Mouse (Mus musculus) heart, adult 10 weeks (tissue): Measurements from ENCODE around the gene Eefsec. TPM values are rescaled to one million over a fixed set of nuclear protein-coding genes. Genes with fewer than 3 reads are reported as not detected.

ENCODE experiments used
- polyA plus RNA-seq: library from polyadenylated mRNA; stranded (reverse); fragments of 350-450 nt; fragmentation: Illumina TruSeq; extraction: RNeasy Lipid Tissue Mini Kit (QIAGEN cat#74804); gene quantifications from one replicate; pipeline ENCODE4 v1.2.3, GENCODE M21; 2014; ENCODE audit warnings: low read depth, low replicate concordance

Gene Eefsec
- polyA plus RNA-seq, result 4.5 TPM

DNA sequence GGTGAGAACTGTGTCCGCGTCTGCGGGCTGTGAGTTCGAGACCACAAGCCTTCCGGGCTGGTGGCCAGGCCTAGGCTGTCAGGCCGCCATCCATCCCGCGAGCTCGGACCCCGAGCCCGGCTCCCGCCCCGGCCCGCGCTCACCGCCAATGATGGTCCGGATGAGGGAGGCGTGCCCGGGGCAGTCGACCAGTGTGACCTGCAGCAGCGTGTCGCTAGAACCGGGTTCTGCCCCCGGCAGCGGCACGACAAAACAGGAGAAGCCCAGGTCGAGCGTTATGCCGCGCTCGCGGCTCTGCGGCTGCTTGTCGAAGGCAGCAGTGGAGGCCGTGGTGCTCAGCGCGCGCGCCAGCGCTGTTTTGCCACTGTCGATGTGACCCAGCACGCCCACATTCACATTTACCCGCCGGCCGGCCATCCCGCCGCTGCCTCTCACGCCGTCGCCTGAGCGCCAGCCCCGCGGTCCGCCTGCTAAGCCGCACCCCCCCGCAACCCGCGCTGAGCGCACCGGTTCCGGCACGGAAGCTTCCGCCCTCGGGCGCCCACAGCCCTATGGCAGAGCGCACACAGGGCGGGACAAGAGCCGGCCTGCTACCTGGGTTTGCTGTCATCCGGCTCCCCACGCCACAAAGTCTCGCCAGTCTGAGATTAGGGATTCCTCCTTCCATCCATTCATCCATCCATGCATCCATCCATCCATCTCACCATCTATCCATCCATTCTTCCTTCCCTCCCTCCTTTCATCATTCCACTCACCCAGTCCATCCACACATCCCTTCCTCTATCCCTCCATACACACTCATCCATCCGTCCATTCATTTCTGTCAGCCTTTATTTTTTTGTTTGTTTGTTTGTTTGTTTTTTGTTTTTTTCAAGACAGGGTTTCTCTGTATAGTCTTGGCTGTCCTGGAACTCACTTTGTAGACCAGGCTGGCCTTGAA is at the start of gene Eefsec:
Gene Eefsec (minus strand): TSS at position 477 of the 940 bp plus-strand sequence.

DNA sequence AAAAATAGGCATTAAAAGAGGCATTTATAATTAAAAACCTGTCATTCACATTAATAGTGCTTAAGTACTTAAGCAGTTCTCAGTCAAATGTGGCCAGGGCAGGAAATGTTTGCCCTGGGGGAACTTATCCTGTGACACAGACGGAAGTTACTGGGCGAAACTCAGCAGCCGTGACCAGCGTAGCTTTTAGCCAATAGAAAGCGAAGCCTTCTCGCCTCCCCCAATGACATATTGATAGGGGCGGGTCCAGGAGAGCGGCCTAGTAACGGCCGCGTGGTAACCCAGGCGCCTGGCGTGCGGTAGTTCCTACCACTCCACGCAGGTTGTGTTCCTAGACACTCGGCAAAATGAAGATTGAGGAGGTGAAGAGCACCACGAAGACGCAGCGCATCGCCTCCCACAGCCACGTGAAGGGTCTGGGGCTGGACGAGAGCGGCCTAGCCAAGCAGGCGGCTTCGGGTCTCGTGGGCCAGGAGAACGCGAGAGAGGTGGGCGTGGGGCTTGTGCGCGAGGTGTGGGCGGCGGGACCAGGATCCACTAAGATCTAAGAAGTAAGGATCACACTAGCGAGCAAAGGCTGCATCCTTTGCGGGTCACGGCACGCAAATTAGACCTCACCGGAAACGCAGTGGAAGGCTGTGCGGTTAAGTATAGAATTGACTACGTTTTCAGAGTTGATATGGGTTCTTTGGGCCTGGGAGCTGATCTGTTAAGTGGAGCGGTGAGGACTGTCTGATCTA is 19.0 kb upstream of the Eefsec start, which contains the start of gene Ruvbl1:
Gene Ruvbl1 (plus strand): TSS at position 229 of the 740 bp plus-strand sequence.

DNA sequence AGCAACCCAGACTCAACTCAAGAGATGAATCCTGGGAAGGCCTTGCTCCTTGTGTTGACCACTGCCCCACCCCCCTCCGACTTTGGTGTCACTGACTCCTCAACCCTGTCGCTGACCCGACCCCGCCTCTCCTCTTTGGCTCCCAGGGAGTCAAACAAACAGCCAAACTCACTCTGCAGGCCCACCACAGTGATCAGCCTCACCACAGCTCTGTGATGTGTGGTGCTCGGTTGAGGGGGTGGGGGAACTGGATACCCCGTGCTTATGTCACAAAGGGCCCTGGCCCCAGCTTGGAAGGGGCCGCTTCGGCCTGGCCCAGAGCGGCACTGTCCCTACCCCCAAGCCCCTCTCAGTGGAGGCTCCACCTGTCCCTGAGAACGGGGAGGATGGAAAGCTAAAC is 224.4 kb downstream of the Eefsec start, which contains the start of gene Dnajb8:
Gene Dnajb8 (plus strand): TSS at position 301 of the 400 bp plus-strand sequence.

Other genes with a start within 250 kb of the Eefsec start
- gene Dnajb8, start 224.3 kb downstream of the Eefsec start, polyA plus RNA-seq, result not detected
- gene Ruvbl1, start 18.9 kb upstream of the Eefsec start, polyA plus RNA-seq, result 24.5 TPM
- 35.6 TPM for gene Sec61a1, start 72.4 kb upstream of the Eefsec start, polyA plus RNA-seq
- gene Kbtbd12, start 191.4 kb upstream of the Eefsec start, polyA plus RNA-seq, result 32.9 TPM